Mouse (Mus musculus) neural tube, postnatal 0 days (tissue): ENCODE results near the gene Gm8897. TPM values are rescaled to one million over a fixed set of nuclear protein-coding genes. Genes with fewer than 3 reads are reported as not detected.

Source experiments
- polyA plus RNA-seq: library from polyadenylated mRNA; unstranded; fragments of >200 nt; fragmentation: Nextera tagmentation; extraction: Ambion mirVana; gene quantifications from 2 replicates; pipeline ENCODE4 v1.2.1, GENCODE M21; 2015

The Gm8897 gene
- not detected in 2 replicates for polyA plus RNA-seq

DNA sequence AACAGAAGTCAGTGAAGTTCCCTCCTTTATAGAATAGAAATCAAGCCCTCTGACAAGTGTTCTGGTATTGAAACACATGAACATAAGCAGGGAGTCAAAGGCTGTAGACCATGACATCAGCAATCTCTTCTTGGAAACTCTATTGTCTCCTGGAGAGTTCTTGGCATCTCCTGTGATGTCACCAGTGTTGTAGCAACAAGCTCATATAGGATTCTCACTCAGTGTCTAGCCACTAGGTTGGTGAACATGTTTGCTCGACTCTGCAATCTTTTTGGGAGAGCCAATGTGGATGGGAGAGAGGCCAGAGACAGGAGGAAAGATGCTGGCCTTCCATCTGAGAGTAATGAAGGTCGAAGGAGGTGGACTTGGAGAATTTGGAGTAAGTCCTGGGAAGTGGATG lies at the start of gene Gm8897:
Gene Gm8897 (plus strand): TSS at position 301 of the 400 bp plus-strand sequence.

Other genes with a start within 250 kb of the Gm8897 start
- gene Gm5861, start 233.3 kb upstream of the Gm8897 start, polyA plus RNA-seq = not detected in 2 replicates
- gene Gm8890, start 160.4 kb upstream of the Gm8897 start, polyA plus RNA-seq = not detected in 2 replicates
- not detected in 2 replicates for gene Speer1, start 74.9 kb upstream of the Gm8897 start, polyA plus RNA-seq
- gene Gm8906, start 86.3 kb downstream of the Gm8897 start, polyA plus RNA-seq = not detected in 2 replicates
- gene Gm6460, start 178.5 kb downstream of the Gm8897 start, polyA plus RNA-seq = not detected in 2 replicates